Mouse (Mus musculus) cerebral cortex, adult 2 months (tissue): Measurements from ENCODE around the gene Pin4.

Experiments used
- WGBS: fragments of 180-500 bp; shearing (Covaris S2); methylation state at CpG from one replicate; pipeline ENCODE4 v1.1.7; 2018; 5-methylcytosine and 5-hydroxymethylcytosine counted together

Pin4 gene

DNA sequence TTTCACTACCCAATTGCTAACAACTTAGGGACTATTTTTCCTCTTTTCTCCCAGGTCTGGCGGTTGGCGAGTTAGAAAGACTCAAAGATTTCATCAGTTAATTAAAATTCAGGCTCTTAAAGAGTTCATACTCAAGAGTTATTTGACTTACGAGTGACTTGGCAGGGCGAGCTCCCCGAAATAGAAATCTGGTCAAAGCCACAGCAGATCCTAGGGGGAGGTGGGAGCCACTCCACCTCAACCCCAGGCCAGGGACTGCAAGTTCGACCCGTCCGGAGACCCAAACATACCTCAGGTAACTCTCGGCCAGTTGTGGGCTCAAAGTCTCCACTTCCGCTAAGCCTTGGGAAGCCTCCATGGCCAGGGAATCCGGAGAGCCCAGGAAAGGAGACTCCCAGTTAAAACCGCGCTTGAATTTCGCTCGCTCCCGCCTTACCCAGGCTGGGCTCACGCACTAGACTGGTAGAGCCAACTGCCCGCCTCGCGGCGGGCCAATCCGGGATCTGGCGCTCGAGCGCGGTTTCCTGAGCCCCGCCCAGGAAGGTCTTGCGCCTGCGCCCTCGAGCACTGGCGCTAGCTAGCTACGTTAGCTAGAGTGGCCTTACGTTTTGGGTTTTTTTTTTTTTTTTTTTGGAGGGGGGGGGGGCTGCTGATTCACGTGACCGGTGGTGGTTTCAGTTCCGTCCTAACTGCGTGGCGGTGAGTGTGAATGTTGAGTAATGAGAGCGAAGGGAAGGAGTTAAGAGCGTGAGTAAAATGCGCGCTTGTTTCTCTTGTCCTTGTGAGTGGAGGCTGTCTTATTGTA lies 37.6 kb downstream of the Pin4 start, which contains the start of gene Ercc6l:
Ercc6l (minus strand) TSS at position 474 of the 805 bp plus-strand sequence.
- WGBS: 3% methylated on average over 42 of the region's 42 CpGs

DNA sequence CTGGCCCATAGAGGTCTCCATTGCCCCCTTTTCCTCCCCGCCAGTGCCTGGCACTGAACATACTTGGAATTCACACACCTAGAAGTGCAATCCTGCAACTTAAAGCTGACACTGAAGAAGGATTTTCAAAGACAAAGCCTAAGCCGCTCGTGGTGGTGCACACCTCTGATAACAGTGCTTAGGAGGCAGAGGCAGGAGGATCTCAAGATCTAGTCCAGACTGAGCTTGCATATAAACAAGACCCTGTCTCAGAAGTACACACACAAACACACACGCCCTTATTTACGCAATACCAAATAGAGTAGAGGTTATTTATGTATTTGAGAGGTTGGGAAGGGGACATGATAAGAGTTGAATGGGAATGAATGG lies 38.2 kb downstream of the Pin4 start:
- WGBS: 41% methylated on average over 5 of the region's 5 CpGs

- WGBS: 88% methylated on average over 2 of the region's 2 CpGs
Observed at GRCm38 (mm10) chrX:102159778-102160177, 40.5 kb downstream of the Pin4 start.

- 88% methylated on average over 2 of the region's 2 CpGs for WGBS
Observed at GRCm38 (mm10) chrX:102160528-102160927, 41.3 kb downstream of the Pin4 start.

DNA sequence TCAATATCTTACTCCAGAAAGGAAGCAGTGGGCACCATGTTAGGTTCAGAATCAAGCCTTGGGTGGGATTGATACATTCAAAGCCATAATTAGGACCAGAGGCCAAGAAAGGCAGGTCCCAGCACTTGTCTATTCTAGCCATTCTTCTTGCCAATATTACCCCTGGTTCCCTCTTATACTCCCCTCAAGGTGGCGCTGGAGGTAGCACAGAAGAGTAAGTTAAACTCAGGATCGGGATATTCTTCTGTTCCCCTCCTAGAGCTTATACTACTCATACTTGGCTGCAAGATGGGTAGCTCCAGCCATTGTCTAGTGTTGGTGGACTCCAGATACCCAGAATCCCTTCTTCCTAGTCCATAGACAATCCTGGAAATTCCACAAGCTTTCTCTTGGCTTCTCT lies 43.8 kb downstream of the Pin4 start:
- WGBS: 35% methylated on average over 2 of the region's 2 CpGs

DNA sequence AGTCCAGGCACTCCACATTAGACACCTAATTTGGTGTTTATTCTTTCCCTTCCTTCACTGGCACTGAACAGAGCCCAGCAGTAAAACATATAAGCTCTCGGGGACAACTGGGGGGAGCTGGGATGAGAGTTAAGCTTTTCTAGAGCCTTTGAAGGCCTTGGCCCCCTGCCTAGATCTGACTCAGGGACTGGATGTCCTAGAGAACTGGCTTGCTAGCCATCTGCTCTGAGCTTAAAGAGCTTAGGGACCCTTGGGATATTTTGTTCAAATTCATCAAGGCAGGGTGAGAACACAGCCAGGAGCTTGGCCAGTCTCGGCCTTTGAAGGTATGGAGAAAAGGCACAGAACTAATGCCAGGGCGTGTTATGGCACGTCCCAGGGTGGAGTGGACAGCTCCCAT lies 44.3 kb downstream of the Pin4 start:
- WGBS: 66% methylated on average over 4 of the region's 4 CpGs

DNA sequence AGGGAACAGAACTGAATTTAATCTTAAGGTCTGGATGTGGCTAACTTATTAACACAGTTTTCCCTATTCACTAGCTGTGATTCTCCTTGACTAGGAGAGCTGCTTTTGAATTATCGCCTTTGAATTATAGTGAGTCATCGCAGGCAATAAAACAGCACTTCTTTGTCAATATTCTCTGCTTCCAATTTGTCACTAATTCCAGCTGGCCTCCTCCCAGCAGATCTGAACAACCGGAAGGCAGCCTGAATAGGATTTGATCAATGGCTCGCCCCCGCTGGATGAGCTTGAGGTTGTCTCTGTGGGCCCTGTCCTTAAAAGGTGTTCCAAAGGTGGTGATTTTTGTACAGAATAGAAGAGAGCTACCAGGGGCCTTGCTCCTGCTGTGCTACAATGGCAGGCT lies 47.3 kb downstream of the Pin4 start:
- 47% methylated on average over 5 of the region's 5 CpGs for WGBS

GRCm38 (mm10) chrX:102166986-102167385 lies 47.7 kb downstream of the Pin4 start:
- 30% methylated on average over 6 of the region's 6 CpGs for WGBS

DNA sequence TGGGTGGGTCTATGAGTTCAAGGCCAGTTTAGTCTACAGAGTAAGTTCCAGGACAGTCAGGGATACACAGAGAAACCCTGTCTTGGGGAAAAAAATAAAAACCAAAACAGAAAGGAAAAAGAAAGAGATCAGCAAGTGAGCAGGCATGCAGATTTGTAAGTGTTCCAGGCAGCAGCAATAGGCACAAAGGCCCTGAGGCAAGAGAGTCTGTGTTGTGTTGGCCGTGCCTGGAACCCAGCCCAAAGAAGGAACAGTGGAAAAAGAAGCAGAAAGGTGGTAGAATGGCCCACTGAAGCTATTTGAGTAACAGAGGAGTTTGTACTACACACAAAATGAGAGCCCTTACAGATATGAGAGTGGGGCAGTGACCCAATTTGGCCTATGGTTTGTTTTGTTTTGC lies 50.5 kb downstream of the Pin4 start:
- WGBS: 61% methylated on average over 1 of the region's 1 CpGs

DNA sequence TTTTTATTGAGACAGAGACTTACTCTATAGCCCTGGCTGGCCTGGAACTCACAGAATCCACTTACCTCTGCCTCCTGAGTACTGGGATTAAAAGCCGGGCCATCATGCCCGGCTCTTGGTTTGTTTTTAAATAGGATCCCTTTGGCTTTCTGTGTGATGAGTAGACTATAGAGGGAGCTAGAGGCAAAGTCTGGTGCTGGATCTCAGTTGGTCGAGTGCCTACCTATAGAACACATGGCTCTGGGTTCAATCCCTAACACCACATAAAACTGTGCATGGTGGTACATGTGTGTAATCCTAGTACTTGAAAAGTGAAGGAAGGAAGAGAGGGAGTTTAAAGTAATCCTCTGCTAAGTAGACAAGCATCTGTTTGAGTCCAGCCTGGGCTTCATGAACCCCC lies 50.9 kb downstream of the Pin4 start:
- WGBS: 56% methylated on average over 3 of the region's 3 CpGs

GRCm38 (mm10) chrX:102170900-102171299 lies 51.7 kb downstream of the Pin4 start:
- 69% methylated on average over 3 of the region's 3 CpGs for WGBS

DNA sequence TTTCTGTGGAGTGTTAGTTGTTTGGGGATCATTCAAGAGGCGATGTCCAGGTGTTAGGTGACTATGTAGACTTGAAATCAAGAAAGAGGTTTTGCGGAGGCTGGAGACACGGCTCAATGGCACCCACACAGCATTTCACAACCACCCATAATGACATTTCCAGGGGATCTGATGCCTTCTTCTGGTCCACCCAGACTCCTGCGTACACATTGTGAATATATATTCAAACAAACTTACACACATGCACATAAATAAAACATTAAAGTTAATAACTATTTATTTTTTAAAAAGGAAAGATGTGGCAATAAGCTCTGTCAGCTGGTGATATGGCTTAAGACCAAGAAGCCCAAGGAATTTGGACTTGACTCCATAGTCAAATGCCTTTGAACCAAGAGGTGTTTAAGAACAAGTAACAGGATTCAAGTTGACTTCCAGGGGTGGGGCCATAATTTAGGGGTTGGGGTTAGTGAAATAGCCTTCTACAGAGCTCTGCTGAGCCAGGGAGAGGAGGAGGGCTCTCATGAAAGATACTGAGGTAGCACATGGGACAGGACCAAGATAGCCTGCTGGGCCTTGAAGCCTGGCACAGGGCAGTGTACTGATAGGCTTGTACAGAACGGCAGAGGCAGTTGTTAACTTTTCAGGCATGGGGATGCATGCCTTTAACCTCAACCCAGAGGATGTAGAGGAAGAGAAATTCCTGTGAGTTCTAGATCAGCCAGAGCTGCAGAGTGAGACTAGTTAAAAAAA lies 56.5 kb downstream of the Pin4 start:
- 90% methylated on average over 5 of the region's 5 CpGs for whole genome bisulfite sequencing
